Mouse (Mus musculus) adrenal gland, adult 2 months (tissue): ENCODE measurements around the gene Slc17a5. TPM values are rescaled to one million over a fixed set of nuclear protein-coding genes. Genes with fewer than 3 reads are reported as not detected.
"Not testable (repeated sequence)": the region's sequence is repeated elsewhere in the genome, so short reads cannot be mapped to it uniquely, and the experiment has no call there.

Experiments used
- DNase-seq: peaks from one replicate; pipeline ENCODE4 v3.0.0; 2021
- polyA plus RNA-seq: library from polyadenylated mRNA; depleted of rRNA; stranded (reverse); fragments of >200 nt; gene quantifications from 2 replicates; pipeline ENCODE4 v1.2.3, GENCODE M21; 2012
- total RNA-seq, 2 experiments: library from RNA; stranded (reverse); gene quantifications; 2 replicates each; pipeline ENCODE4 v1.2.3; 2021

Slc17a5 gene
- total and polyA plus RNA-seq, 3 experiments: 5.9 to 12.9 (median 9.2) TPM

- not testable (repeated sequence) for DNase-seq
Measured at GRCm38 (mm10) chr9:78517237-78517636, 70.6 kb downstream of the Slc17a5 start.

GRCm38 (mm10) chr9:78516125-78516524 is 71.7 kb downstream of the Slc17a5 start:
- DNase-seq: no peak

- DNase-seq: no peak
Measured at GRCm38 (mm10) chr9:78514681-78515080, 73.2 kb downstream of the Slc17a5 start.

GRCm38 (mm10) chr9:78513776-78514500 is 73.9 kb downstream of the Slc17a5 start:
- peak; percentile 76 for DNase-seq

GRCm38 (mm10) chr9:78511705-78512104 is 76.1 kb downstream of the Slc17a5 start:
- DNase-seq: no peak

GRCm38 (mm10) chr9:78508106-78508786 is 79.6 kb downstream of the Slc17a5 start:
- peak; percentile 69 for DNase-seq

- DNase-seq: no peak
Measured at GRCm38 (mm10) chr9:78506722-78507077, 81.1 kb downstream of the Slc17a5 start.

GRCm38 (mm10) chr9:78506002-78506721 is 81.7 kb downstream of the Slc17a5 start:
- DNase-seq: no peak

GRCm38 (mm10) chr9:78505223-78505622 is 82.6 kb downstream of the Slc17a5 start:
- DNase-seq: no peak

- DNase-seq: no peak
Measured at GRCm38 (mm10) chr9:78504679-78505078, 83.2 kb downstream of the Slc17a5 start.

GRCm38 (mm10) chr9:78504133-78504532 is 83.7 kb downstream of the Slc17a5 start:
- DNase-seq: no peak

- no peak for DNase-seq
Measured at GRCm38 (mm10) chr9:78503223-78504079, 84.4 kb downstream of the Slc17a5 start.

GRCm38 (mm10) chr9:78501284-78501683 is 86.6 kb downstream of the Slc17a5 start:
- peak; percentile 20 for DNase-seq

- DNase-seq: no peak
Measured at GRCm38 (mm10) chr9:78500386-78500785, 87.5 kb downstream of the Slc17a5 start.

GRCm38 (mm10) chr9:78493171-78493570 is 94.7 kb downstream of the Slc17a5 start:
- no peak for DNase-seq

- DNase-seq: no peak
Measured at GRCm38 (mm10) chr9:78492254-78492653, 95.6 kb downstream of the Slc17a5 start.

- no peak for DNase-seq
Measured at GRCm38 (mm10) chr9:78491169-78491568, 96.7 kb downstream of the Slc17a5 start.

GRCm38 (mm10) chr9:78488890-78489420 is 98.9 kb downstream of the Slc17a5 start, which contains the start of gene Eef1a1:
TSS of gene Eef1a1 (minus strand) at chr9:78489151.
- peak; percentile 84 for DNase-seq

- DNase-seq: not testable (repeated sequence)
Measured at GRCm38 (mm10) chr9:78488021-78488420, 99.8 kb downstream of the Slc17a5 start.
